Mouse (Mus musculus) gastrocnemius, adult 8-10 months (tissue): Measurements from ENCODE around the gene Ubald2. TPM values are rescaled to one million over a fixed set of nuclear protein-coding genes. Genes with fewer than 3 reads are reported as not detected.
"Not testable (repeated sequence)": the region's sequence is repeated elsewhere in the genome, so short reads cannot be mapped to it uniquely, and the experiment has no call there.

ENCODE experiments used
- DNase-seq, 2 experiments: peaks; one replicate each; pipeline ENCODE4 v3.0.0; 2022; ENCODE audit warnings: low spot score in 2 of 2
- total RNA-seq, 4 experiments: library from RNA; stranded (reverse); gene quantifications; 2 replicates each; pipeline ENCODE4 v1.2.4; 2022

The Ubald2 gene
- total RNA-seq, 4 experiments from 2014 or later: 35.1 to 63.5 (median 47.7) TPM

- DNase-seq: no peak
Measured at GRCm38 (mm10) chr11:116413631-116414022, 20.3 kb upstream of the Ubald2 start.

- peak in 1 of 2 experiments; percentile 31 for DNase-seq
Measured at GRCm38 (mm10) chr11:116416196-116416943, 17.5 kb upstream of the Ubald2 start.

- DNase-seq: no peak
Measured at GRCm38 (mm10) chr11:116417054-116417453, 16.8 kb upstream of the Ubald2 start.

- no peak for DNase-seq
Measured at GRCm38 (mm10) chr11:116418194-116418840, 15.6 kb upstream of the Ubald2 start.

- no peak for DNase-seq
Measured at GRCm38 (mm10) chr11:116418841-116419462, 14.9 kb upstream of the Ubald2 start.

GRCm38 (mm10) chr11:116421102-116421501 is 12.8 kb upstream of the Ubald2 start:
- DNase-seq: no peak

- DNase-seq: no peak
Measured at GRCm38 (mm10) chr11:116422562-116422961, 11.3 kb upstream of the Ubald2 start.

- no peak for DNase-seq
Measured at GRCm38 (mm10) chr11:116423214-116423613, 10.7 kb upstream of the Ubald2 start.

GRCm38 (mm10) chr11:116423782-116424620 is 9.9 kb upstream of the Ubald2 start:
- no peak for DNase-seq

- DNase-seq: no peak
Measured at GRCm38 (mm10) chr11:116424621-116425407, 9.1 kb upstream of the Ubald2 start.

GRCm38 (mm10) chr11:116426328-116426727 is 7.6 kb upstream of the Ubald2 start:
- DNase-seq: not testable (repeated sequence)

- no peak for DNase-seq
Measured at GRCm38 (mm10) chr11:116426852-116427575, 6.9 kb upstream of the Ubald2 start.

- no peak for DNase-seq
Measured at GRCm38 (mm10) chr11:116428872-116429859, 4.7 kb upstream of the Ubald2 start.

- no peak for DNase-seq
Measured at GRCm38 (mm10) chr11:116429862-116430613, 3.9 kb upstream of the Ubald2 start.

GRCm38 (mm10) chr11:116430723-116431427 is 3.0 kb upstream of the Ubald2 start:
- no peak for DNase-seq

GRCm38 (mm10) chr11:116431428-116432077 is 2.3 kb upstream of the Ubald2 start:
- DNase-seq: no peak

GRCm38 (mm10) chr11:116432127-116432526 is 1.8 kb upstream of the Ubald2 start:
- no peak for DNase-seq
